Mouse (Mus musculus) mouse trophoblast stem cell (cell line): ENCODE data around the gene Ly6g6f.

Experiments used
- in situ Hi-C, 2 experiments: fragments of 300-500 bp; cut with MseI, MboI; formaldehyde crosslinking; loops; 2 replicates in 1 of 2; 3 replicates in 1 of 2; pipeline ENCODE4 v1.15.1; 2025

The Ly6g6f gene

DNA sequence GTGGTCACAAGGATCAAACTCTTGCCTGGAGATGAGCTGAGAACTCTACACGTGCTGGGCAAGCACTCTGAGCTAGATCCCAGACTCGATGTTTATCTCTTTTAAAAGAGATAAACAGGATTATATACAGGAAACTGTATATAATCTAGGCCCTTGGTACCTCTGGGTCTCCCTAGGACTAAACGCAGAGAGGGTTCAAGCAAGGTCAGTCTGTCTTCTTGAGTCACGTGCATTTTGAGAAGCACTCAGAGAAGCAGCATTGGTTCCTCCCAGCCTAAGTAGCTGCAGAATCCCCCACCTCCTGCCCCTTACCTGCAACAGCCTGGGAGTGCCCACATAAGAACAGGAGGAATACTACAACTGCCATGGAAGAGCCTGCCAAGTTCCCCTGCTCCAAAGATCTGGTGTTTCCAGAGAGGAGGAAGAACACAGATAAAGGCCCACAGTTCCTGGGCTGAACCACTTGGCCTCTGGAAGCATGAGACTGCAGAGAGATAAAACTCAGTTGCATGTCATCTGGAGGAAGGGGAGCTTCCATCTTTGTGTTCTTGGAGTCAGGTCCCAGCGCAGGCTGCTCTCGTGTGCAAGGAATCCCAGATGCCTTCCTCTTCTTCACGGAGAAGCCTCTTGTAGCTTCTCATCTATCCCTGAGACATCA is at the start of gene Ly6g6f:
TSS of gene Ly6g6f (minus strand) at position 403 of the 658 bp plus-strand sequence.
- in situ Hi-C loops, result no loop called here

GRCm38 (mm10) chr17:35134801-35135590 is 49.6 kb upstream of the Ly6g6f start, which contains the start of gene Bag6:
TSS of gene Bag6 (plus strand) at chr17:35135178.
- in situ Hi-C loops, result no loop called here

- in situ Hi-C loops, result no loop called here
Observed at GRCm38 (mm10) chr17:35133517-35133916, 48.1 kb upstream of the Ly6g6f start.

DNA sequence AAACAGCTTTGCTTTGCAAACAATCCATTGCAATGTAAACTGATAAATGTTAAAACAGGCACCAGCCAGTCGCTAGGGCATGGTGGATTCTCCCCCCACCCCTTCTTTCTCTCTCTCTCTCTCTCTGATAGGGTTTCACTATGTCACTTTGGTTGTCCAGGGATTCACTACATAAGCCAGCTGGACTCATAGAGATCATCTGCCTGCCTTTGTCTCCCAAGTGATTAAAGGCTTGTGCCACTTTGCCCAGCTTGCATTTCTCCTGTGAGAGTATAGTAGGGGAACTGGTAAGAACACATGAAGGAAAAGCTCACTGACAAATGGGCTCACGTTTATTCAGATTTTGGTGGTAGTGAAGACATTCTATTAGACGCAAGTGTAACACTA is 46.8 kb upstream of the Ly6g6f start:
- in situ Hi-C loops, result no loop called here

GRCm38 (mm10) chr17:35131500-35132173 is 46.2 kb upstream of the Ly6g6f start, which contains the start of gene Apom:
TSS of gene Apom (minus strand) at chr17:35132050.
- in situ Hi-C loops, result no loop called here

GRCm38 (mm10) chr17:35131038-35131437 is 45.6 kb upstream of the Ly6g6f start:
- in situ Hi-C loops, result no loop called here

GRCm38 (mm10) chr17:35128996-35129395 is 43.6 kb upstream of the Ly6g6f start:
- in situ Hi-C loops, result no loop called here

GRCm38 (mm10) chr17:35127017-35127416 is 41.6 kb upstream of the Ly6g6f start:
- in situ Hi-C loops, result no loop called here

GRCm38 (mm10) chr17:35126206-35126611 is 40.8 kb upstream of the Ly6g6f start, which contains the start of gene D17H6S53E:
TSS of gene D17H6S53E (plus strand) at chr17:35126373.
- in situ Hi-C loops, result no loop called here

DNA sequence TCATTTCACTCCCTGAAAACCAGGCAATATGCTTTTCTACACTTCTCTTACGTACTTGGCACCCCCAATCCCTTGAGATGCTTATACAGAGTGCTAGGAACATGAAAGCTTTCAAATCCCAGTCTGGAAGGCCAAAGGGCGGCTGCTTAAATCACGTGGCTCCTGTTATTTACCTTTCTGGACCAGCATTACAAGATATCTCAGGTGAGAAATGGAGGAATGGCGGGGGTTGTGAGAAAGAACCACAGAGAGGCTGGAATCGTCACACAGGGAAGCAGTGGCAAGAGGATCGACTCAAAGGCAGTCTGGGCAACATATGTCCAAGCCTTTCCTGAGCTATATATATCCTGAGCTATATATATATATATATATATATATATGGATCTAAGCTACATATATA is 40.2 kb upstream of the Ly6g6f start:
- in situ Hi-C loops, result no loop called here

- in situ Hi-C loops, result no loop called here
Observed at GRCm38 (mm10) chr17:35125081-35125480, 39.7 kb upstream of the Ly6g6f start.

- in situ Hi-C loops, result loop anchor here in 1 of 2 experiments (25.0 kb wide), 1 partner anchor 112 kb away; the partner anchor contains the start of genes Vars and Vwa7
Observed at GRCm38 (mm10) chr17:35124261-35124896, 39.0 kb upstream of the Ly6g6f start.

- in situ Hi-C loops, result loop anchor here in 1 of 2 experiments (25.0 kb wide), 1 partner anchor 111 kb away; the partner anchor contains the start of genes Vars and Vwa7
Observed at GRCm38 (mm10) chr17:35123287-35123686, 37.9 kb upstream of the Ly6g6f start.

DNA sequence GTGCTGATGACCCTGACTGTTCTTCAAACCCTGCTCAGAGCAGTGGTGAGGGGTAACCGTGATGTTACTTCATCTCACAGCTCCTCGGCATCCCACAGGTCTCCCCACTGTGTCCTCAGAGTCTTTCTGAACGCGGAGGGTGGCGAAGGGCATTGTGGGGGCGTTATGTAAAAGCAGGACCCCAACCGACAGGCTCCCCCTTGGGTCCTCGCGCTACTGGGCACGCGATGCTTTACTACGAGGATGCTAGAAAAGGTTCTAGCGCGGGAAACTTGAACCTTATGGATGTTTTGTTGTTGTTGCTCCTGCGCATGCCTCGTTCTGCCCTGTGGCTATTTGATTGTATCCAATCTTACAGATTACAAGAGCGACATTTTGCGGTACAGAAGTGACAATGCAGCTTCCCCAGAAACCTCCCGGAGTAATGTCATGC is 36.5 kb upstream of the Ly6g6f start, which contains the start of gene Csnk2b:
TSS of gene Csnk2b (minus strand) at position 183 of the 433 bp plus-strand sequence.
- in situ Hi-C loops, result loop anchor here in 1 of 2 experiments (25.0 kb wide), 1 partner anchor 110 kb away; the partner anchor contains the start of genes Vars and Vwa7

- in situ Hi-C loops, result loop anchor here in 1 of 2 experiments (25.0 kb wide), 1 partner anchor 109 kb away; the partner anchor contains the start of genes Vars and Vwa7
Observed at GRCm38 (mm10) chr17:35121143-35121799, 35.9 kb upstream of the Ly6g6f start, which contains the start of gene Gpank1. TSS of gene Gpank1 (plus strand) at chr17:35121455.

GRCm38 (mm10) chr17:35120745-35121142 is 35.3 kb upstream of the Ly6g6f start:
- in situ Hi-C loops, result loop anchor here in 1 of 2 experiments (25.0 kb wide), 1 partner anchor 108 kb away; the partner anchor contains the start of genes Vars and Vwa7

DNA sequence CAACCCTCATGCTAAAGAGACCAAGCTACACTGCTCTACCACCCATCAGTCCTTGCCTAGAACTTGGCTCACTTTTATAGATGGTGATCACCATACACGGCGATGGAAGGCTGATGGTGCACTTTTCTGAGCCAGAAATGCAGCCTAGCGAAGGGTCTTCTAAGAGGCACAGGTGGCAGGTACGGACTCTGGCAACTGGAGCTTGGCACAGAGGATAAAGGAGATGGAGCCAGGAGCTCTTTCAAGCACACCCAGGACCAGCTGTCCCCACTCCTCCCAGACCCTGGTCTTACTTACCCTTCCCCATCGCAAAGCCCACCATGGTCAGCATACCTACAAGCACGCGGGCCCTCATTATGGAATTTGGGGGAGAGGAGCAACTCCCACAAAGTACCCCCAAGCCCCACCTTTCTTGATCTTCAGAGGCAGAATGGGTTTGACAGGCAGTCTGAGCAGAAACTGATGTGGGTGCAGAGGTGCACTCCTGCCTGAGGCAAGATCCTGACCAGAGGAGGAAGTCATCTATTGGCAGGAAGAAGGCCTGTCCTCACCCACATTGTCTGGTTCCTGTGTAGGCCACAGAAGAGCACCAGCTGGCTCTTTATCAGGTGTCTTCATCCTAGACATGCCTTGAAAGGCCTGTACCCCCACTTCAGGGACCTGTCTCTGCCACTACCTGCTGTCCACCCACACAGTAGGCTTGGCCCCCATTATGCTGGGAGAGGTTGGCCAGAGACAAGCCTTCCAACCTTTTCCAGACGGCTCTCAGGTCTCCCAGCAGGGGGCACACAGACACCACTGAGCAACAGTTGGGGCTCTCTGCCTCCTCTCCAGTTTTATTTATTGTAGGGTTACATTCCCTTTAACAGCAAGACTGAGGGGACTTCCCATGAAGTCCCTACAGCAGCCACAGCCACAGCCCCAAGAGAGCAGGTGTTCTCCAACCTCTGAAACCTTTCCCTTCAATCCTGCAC is 29.9 kb upstream of the Ly6g6f start, which contains the start of gene Ly6g5b:
TSS of gene Ly6g5b (minus strand) at position 383 of the 974 bp plus-strand sequence.
- in situ Hi-C loops, result loop anchor here in 1 of 2 experiments (25.0 kb wide), 1 partner anchor 103 kb away; the partner anchor contains the start of genes Vars and Vwa7

DNA sequence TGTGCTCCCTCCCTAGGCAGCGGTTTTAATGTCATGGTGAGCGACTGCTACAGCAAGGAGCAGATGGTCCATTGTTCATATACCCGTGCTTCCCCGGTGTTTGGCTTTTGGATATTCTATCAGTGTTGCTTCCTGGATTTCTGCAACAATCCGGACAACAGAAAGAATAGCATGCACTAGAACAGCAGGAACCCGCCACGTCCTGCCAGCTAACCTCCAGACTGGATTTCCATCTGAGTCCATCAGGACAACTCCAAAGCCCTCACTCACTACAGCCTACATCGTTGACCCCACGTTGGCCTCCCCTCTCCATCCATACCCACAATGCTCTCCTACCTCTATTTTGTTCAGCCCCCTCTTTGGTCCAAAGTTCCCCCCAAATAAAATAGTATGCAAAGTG is 26.4 kb upstream of the Ly6g6f start:
- in situ Hi-C loops, result loop anchor here in 1 of 2 experiments (25.0 kb wide), 1 partner anchor 99 kb away; the partner anchor contains the start of genes Vars and Vwa7

DNA sequence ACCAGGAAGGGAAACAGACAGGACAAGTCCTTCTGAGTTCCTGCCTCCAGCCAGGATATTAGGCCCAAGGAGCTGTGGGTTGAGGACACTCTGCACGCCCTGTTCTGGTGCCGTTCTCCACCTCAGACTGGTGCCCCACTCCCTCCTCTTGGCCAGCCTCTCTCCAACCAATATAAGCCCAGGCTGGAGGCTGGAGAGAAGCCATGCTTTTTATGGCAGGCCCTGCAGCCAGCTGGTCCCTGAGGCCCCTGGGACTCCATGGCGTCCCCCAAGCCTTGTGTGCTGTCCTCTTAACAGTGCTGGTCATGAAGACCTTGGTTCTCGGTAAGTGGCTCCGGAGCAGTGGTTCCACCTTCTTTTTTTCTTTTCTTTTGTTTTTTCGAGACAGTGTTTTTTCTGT is 22.7 kb upstream of the Ly6g6f start, which contains the start of gene Ly6g5c:
TSS of gene Ly6g5c (plus strand) at position 183 of the 400 bp plus-strand sequence.
- in situ Hi-C loops, result loop anchor here (5.0 to 25.0 kb wide), 2 partner anchors 86 to 96 kb away; partner anchors contain the start of genes Vars (in 1 of the 2) and Vwa7 (in 1 of the 2)
